Mouse (Mus musculus): ENCODE measurements around the gene Pip4p1.

DNA sequence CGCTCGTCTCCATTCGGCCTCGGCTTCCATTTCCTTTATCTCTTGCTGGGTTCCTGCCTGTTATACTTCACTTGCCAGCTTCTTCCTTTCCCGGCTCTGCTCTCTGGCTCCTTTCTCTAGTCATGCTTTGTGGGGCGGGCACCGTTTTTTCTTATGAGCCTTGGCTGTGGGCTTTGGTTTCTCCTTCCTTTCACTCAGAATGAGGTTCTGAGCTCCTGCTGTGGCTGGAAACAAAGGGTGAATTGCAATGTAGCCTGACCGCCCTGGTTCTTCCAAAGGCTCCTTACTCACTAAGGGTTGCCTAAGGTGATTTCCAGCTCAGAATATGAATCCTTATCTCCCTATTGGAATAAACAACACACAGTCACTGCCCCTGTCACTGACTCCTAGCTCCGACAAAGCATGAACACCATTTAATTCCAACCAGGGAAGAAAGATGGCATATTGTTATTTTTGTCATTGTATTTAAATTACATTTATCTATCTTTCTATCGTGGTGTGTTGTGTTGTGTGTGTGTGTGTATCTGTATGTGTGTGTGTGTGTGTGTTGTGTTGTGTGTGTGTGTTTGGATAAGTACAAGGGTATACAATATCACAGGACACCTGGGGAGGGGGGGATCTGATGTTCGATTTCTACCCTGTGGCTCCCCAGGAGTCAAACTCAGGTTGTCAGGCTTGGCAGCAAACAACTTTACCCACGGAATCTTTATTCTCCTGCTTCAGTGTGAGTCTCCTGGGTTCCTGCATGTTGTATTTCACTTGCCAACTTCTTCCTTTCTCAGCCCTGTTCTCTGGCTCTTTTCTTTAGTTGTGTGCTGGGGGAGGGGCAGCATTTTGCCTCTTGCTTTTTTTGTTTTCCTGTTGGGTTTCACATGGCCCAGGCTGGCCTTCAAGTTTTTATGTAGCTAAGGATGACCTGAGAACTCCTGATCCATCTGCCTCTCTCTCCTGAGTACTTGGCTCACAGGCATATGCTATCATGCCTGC is 39.2 kb upstream of the Pip4p1 start:
- TF ChIP-seq CTCF (IDR thresholded peaks at IDR 0.05) (no peak), EP300 (IDR thresholded peaks at IDR 0.05) (no peak)

Measured in lung, postnatal 0 days (tissue).